Mouse (Mus musculus) right cerebral cortex, postnatal 25 days (tissue): ENCODE measurements around the gene Pcbp4.

Experiments used
- DNase-seq: peaks from one replicate; pipeline ENCODE4 v3.0.0; 2022

Gene Pcbp4

GRCm38 (mm10) chr9:106453271-106454070 lies at the start of gene Pcbp4:
Pcbp4 (plus strand) TSS chr9:106453291.
- peak; percentile 60 for DNase-seq

GRCm38 (mm10) chr9:106405275-106405674 lies 47.8 kb upstream of the Pcbp4 start:
- DNase-seq, result no peak

- no peak for DNase-seq
These were observed 46.5 kb upstream of the Pcbp4 start for GRCm38 (mm10) chr9:106406443-106407078.

- DNase-seq, result no peak
These were observed 44.0 kb upstream of the Pcbp4 start for GRCm38 (mm10) chr9:106409096-106409495.

- DNase-seq, result no peak
These were observed 42.9 kb upstream of the Pcbp4 start for GRCm38 (mm10) chr9:106410086-106410650.

- peak; percentile 63 for DNase-seq
These were observed 41.9 kb upstream of the Pcbp4 start for GRCm38 (mm10) chr9:106411091-106411594.

GRCm38 (mm10) chr9:106411729-106412128 lies 41.4 kb upstream of the Pcbp4 start:
- no peak for DNase-seq

- DNase-seq, result no peak
These were observed 40.9 kb upstream of the Pcbp4 start for GRCm38 (mm10) chr9:106412210-106412609.

GRCm38 (mm10) chr9:106413606-106414005 lies 39.5 kb upstream of the Pcbp4 start:
- DNase-seq, result no peak

- no peak for DNase-seq
These were observed 36.3 kb upstream of the Pcbp4 start for GRCm38 (mm10) chr9:106416826-106417225.

GRCm38 (mm10) chr9:106417841-106418625 lies 35.1 kb upstream of the Pcbp4 start:
- peak; percentile 93 for DNase-seq

GRCm38 (mm10) chr9:106420608-106421007 lies 32.5 kb upstream of the Pcbp4 start:
- no peak for DNase-seq

- no peak for DNase-seq
These were observed 31.8 kb upstream of the Pcbp4 start for GRCm38 (mm10) chr9:106421033-106421864.

GRCm38 (mm10) chr9:106421865-106422160 lies 31.3 kb upstream of the Pcbp4 start:
- peak; percentile 81 for DNase-seq

- DNase-seq, result no peak
These were observed 24.3 kb upstream of the Pcbp4 start for GRCm38 (mm10) chr9:106428719-106429220.

- DNase-seq, result peak; percentile 91
These were observed 23.7 kb upstream of the Pcbp4 start, which contains the start of gene Rpl29 for GRCm38 (mm10) chr9:106429221-106430014. Rpl29 (plus strand) TSS chr9:106429454.

- no peak for DNase-seq
These were observed 23.2 kb upstream of the Pcbp4 start for GRCm38 (mm10) chr9:106430015-106430264.

GRCm38 (mm10) chr9:106433389-106433788 lies 19.7 kb upstream of the Pcbp4 start:
- DNase-seq, result peak; percentile 40

- DNase-seq, result no peak
These were observed 16.5 kb upstream of the Pcbp4 start for GRCm38 (mm10) chr9:106436566-106436965.

- DNase-seq, result no peak
These were observed 10.4 kb upstream of the Pcbp4 start for GRCm38 (mm10) chr9:106442680-106443079.

- no peak for DNase-seq
These were observed 8.3 kb upstream of the Pcbp4 start for GRCm38 (mm10) chr9:106444836-106445235.
